Mouse (Mus musculus) lung, postnatal 25 days (tissue): Measurements from ENCODE around the gene Foxred2.

Source experiments
- DNase-seq: peaks from one replicate; pipeline ENCODE4 v3.0.0; 2022; ENCODE audit warnings: low spot score

Foxred2 gene

GRCm38 (mm10) chr15:77915287-77915686, 41.2 kb downstream of the Foxred2 start:
- DNase-seq: no peak

GRCm38 (mm10) chr15:77914507-77914906, 42.0 kb downstream of the Foxred2 start:
- peak; percentile 62 for DNase-seq

DNA sequence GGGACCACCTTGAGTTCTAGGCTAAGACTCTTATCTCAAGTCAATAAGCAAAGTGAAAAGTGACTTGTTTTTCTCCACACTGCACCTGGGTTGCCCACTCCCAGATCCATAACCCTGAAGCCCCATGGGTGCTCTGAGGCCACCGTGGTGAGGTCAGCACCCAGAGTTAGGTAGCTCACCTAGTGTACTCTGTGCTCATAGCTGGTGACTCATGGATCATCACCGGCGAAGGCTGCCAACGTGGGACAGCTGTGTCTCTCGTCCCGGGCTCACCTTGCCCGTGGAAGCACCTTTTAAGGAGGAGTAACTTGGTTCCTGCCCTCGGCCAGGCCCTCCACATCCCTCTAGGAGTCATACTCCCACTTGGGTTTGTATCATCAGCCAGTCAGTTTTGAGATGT, 43.5 kb downstream of the Foxred2 start:
- no peak for DNase-seq

DNA sequence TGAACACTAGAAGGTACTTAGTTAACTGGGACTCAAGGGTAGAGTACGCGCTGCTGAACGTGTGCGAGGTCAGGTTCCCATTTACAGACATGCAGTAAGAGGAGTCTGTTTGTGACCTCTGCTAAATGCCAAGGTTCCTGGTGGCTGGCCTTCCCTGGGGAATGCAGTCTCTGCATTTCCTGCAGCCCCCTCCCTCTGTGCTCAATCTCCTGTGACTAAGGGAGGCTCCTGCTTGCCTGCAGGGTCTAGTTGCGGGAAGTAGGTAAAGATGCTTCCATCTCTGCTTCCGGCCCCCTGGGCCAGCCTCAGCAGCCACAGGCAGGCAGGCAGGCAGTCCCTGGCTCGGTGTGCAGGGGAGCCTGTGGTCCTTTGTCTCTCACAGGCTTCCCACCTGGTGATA, 43.9 kb downstream of the Foxred2 start:
- DNase-seq: no peak

- no peak for DNase-seq
Observed at GRCm38 (mm10) chr15:77912048-77912447, 44.5 kb downstream of the Foxred2 start.

DNA sequence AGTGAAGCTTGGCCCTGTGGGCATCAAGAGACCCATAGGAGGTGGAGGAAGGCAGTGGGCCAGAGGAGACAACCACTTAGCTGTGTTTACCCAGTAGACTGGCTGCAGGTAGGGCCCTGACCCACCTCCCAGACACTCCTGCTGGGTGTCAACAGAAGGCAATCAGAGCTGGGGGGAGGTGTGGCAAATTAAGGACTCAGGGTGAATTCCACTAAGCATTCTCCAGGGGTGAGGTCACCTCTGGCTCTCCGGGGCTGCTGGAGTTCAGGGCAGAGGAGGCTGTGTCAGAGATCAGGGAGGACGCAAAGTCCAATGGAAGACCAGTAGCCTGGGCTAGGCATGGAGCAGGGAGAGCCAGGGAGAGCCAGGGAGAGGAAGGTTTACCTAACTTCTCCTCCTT, 45.5 kb downstream of the Foxred2 start:
- DNase-seq: peak; percentile 91

DNA sequence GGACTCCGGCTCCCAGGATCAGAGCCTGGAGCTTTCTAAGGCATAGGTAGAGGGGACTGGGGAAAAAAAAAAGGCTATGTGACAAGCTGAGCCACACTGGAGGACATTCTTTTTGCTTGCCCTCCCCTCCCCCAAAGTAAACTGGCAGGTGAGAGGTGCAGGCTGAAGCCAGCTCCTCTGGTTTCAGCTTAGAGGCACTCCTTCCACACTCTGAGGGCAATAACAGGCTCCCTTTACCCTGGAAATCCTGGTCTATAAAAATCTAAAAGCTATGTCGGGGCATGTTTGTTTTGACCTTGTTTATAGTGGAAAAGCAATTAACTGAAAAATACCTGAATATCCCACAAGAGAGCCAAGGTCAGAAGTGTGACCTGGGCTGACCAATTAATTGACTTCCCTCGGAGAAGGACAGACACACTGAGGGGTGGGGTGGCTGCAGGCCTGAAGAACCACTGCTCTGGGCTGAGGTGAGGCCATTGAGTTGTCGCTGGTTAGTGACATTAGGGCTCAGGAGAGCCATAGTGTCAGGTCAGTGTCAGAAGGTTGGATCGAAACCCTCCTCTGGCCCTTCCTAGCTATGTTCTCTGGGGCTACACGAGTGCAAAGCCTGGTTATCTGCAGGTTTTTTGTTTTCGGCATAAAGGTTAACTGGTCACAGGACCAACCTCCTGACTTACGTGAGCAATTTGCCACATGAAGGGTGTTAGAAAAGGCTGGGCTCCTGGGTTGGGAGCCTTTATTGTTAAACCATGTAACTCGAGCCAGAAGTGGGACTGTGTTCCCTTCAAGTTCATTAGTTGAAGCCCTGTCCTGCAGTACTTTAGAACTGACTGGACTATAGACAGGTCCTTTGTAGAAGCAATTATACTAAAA, 48.6 kb downstream of the Foxred2 start:
- peak; percentile 80 for DNase-seq

DNA sequence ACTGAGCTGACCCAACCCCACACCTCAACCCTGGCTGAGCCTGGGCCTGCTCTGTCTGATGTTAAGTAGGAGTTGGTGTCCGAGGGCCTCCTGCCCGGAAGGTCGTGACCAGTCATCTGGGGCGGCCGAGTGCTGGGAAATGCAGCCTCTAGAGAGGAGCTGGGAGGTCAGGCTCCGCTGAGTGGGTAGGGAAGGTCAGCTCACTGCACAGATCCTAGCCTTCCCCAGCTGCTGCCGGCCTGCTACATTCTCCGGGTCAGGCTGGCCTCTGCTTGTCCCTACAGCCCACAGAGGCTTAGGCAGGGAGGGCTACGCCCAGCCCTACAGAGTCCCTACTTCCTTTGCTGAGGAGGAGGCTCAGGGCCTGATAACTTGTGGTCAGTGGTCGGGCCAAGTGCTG, 50.0 kb downstream of the Foxred2 start:
- DNase-seq: no peak

- DNase-seq: no peak
Observed at GRCm38 (mm10) chr15:77906081-77906480, 50.4 kb downstream of the Foxred2 start.

GRCm38 (mm10) chr15:77905275-77905970, 51.1 kb downstream of the Foxred2 start:
- peak; percentile 89 for DNase-seq

- no peak for DNase-seq
Observed at GRCm38 (mm10) chr15:77904363-77904892, 52.1 kb downstream of the Foxred2 start.

DNA sequence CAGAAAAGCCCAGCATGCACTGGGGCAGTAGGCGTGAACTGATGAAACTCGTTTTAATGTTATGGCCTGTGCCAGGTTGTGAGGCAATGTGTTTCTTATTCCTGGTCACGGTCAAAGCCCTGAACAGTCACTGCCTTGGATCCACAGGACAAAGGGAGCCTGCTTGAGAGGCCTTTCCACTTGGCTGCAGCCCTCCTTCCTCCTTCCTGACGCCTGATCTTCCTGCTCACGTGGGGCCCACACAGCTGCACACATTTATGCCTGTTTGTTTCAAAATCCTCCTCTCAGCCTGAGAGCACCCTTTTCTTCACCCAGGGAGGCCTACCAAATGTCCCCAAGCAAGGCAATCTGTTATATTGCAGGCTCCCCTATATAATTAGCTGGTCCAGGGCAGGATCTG, 53.3 kb downstream of the Foxred2 start:
- DNase-seq: peak; percentile 59

DNA sequence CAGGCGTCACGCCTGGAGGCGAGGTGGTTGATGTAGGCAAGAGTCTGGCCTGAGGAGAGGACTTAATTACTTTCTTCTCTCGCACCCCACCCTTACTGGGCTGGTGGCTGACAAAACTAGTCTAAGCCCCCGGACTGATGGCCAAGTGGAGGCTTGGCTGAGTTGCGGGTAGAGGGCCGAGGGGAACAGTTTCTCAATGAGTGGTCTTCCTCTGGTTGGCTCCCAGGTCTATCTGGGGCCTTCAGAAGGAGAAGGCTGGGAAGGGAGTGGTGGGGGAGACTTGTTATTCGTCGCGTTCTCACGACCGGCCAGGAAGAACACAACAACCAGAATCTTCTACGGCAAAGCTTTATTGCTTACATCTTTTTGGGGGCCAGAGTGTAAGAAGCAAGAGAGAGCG, 61.6 kb downstream of the Foxred2 start:
- DNase-seq: no peak

- no peak for DNase-seq
Observed at GRCm38 (mm10) chr15:77893292-77893691, 63.2 kb downstream of the Foxred2 start.

DNA sequence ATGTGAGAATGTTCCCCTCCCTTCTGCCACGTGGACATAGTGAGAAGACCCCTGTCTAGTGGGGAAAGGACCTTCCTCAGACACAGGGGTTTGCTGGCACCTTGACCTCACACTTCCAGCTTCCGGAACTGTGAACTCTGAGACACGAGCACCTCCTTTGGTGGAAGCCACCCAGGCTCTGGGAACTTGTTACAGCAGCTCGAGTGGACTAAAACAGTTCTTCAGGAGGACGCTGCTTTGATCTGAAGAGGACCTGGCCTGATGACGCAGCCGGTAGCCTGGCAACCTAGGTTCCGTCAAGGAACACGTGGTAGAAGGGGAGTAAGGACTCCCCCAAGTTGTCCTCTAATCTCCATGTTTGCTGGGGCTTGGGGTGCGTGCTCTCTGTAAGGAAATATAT, 64.1 kb downstream of the Foxred2 start:
- DNase-seq: no peak

DNA sequence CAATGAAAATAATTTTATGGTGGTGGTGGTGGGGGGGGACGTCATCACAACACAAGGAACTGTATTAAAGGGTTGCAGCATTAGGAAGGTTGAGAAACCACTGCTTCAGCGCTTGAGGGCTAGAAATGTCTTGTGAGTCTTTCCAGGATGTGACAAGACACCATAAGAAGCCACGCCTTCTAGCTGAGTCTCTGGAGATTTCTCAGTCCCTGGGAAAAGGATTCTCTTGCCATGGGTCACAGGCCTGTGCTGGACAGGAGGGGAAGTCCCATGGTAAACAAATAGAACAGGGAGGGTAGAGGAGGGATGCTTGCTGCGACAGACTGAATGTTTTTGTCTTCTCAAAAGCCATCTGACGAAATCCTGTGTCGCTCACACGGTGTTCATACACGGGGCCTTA, 64.8 kb downstream of the Foxred2 start:
- peak; percentile 79 for DNase-seq
